Mouse (Mus musculus) layer of hippocampus, postnatal 36 days (tissue): ENCODE data around the gene Hoxb7. TPM values are rescaled to one million over a fixed set of nuclear protein-coding genes. Genes with fewer than 3 reads are reported as not detected.

Experiments used
- DNase-seq, 2 experiments: peaks; one replicate each; pipeline ENCODE4 v3.0.0; 2022
- microRNA-seq, 2 experiments: library from miRNA; unstranded; fragments of <30 nt; microRNA quantifications; one replicate each; pipeline ENCODE4 v1.2.0; 2021
- total RNA-seq, 2 experiments: library from RNA; stranded (reverse); gene quantifications; 2 replicates each; pipeline ENCODE4 v1.2.3; 2021

Gene Hoxb7
- total RNA-seq, 2 experiments from 2014 or later, result not detected

- no peak for DNase-seq
These were observed 50.2 kb downstream of the Hoxb7 start for GRCm38 (mm10) chr11:96336597-96336996.

- no peak for DNase-seq
These were observed 50.6 kb downstream of the Hoxb7 start for GRCm38 (mm10) chr11:96337026-96337425.

GRCm38 (mm10) chr11:96338957-96339855 is 52.8 kb downstream of the Hoxb7 start:
- DNase-seq, result no peak

Small RNA genes within 50 kb of the gene (microRNA-seq; reads per million reads assigned to microRNA genes)
- gene Mir10a, result 18.6 to 19.7 reads per million in 2 experiments
- gene Mir196a-1, result 0 reads per million in 2 experiments

Other genes with a start within 250 kb of the Hoxb7 start
- 10 to 100 TPM; 53.8 to 54.6 TPM for gene Ube2z, start 221.2 kb upstream of the Hoxb7 start, total RNA-seq
- gene Atp5g1, start 211.0 kb upstream of the Hoxb7 start, total RNA-seq, result 100 to 1,000 TPM; 385 to 449 TPM
- not detected for gene Calcoco2, start 174.7 kb upstream of the Hoxb7 start, total RNA-seq
- gene Ttll6, start 152.8 kb upstream of the Hoxb7 start, total RNA-seq, result under 1 TPM; 0.27 to 0.46 TPM
- gene Hoxb13, start 92.3 kb upstream of the Hoxb7 start, total RNA-seq, result not detected
- not detected for gene Hoxb9, start 15.2 kb upstream of the Hoxb7 start, total RNA-seq
- gene Hoxb8, start 4.7 kb upstream of the Hoxb7 start, total RNA-seq, result not detected
- not detected for gene Hoxb6, start 5.9 kb downstream of the Hoxb7 start, total RNA-seq
- gene Hoxb5, start 16.7 kb downstream of the Hoxb7 start, total RNA-seq, result not detected
- gene Hoxb4, start 31.6 kb downstream of the Hoxb7 start, total RNA-seq, result not detected
- gene Hoxb3, start 36.7 kb downstream of the Hoxb7 start, total RNA-seq, result not detected
- gene Hoxb2, start 63.9 kb downstream of the Hoxb7 start, total RNA-seq, result not detected
- gene Hoxb1, start 79.1 kb downstream of the Hoxb7 start, total RNA-seq, result not detected
- 1 to 10 TPM in 1 of 2 experiments, under 1 TPM in 1; 0.60 to 1.0 TPM for gene Skap1, start 178.0 kb downstream of the Hoxb7 start, total RNA-seq